Mouse (Mus musculus): ENCODE results near the gene Atp1a1.

The Atp1a1 gene

DNA sequence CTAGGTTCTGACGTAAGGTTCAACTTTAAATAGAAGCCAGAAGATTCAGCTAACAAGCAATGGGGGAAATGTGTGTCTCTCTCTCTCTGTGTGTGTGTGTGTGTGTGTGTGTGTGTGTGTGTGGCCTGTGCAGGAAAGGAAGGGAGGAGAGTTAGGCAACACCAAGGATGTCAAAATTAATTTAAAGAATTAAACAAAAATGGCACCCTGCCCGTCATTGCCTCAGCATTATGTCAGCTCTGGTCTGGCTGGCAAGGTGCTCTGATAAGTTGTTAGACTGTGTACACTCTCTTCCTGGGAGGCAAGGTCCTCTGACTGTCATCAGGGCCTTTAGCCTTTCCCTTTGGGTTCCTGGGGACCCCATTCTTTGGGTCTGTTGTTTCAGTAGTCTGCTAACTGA is 47.8 kb downstream of the Atp1a1 start:
- no peak for DNase-seq (ENCODE audit: low read depth, low spot score)

DNA sequence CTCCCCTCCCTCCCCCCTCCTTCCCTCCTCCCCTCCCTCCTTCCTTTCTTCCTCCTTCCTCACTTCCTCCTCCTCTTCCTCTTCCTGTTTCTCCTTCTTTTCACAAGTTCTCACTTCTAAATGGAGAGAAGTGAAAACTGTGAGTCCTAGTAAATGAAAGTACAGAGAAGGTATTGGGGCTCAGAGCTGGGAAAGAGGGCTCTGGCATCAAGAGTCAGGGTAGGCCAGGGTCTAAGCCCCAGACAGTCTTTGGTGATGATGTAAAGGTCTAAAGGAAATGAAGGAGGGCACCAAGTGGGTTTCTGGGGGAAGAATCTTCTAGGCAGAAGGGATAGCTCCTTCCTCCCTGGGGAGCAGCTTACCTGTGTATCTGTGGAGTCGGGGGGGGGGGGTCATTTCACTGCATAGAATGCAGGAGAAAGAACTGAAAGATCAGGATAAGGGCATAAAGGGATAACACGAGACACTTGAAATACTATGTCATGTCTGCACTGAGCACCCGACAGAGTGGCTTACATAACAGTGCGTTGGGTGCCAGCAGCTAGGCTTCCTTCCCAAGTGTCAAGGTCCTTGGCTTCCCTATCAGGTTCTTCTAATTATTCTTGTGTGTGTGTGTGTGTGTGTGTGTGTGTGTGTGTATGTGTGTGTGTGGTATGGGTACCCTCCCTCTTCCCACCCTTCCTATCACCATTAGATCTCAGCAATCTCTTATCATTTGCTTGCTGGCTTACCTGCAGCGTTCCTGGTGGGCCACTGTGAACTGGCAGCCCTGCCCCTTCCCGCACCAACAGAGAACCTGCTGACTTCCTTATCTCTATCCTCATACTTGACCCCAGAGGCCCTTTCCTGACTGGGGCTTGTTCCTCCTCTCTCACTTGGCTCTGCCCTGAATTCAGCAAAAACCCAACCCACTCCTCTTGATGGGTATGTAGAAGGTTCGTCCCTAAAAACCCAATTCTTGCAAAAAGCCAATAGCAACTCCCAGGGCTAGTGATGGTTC is 51.6 kb downstream of the Atp1a1 start:
- DNase-seq (ENCODE audit: low read depth, low spot score), result no peak

DNA sequence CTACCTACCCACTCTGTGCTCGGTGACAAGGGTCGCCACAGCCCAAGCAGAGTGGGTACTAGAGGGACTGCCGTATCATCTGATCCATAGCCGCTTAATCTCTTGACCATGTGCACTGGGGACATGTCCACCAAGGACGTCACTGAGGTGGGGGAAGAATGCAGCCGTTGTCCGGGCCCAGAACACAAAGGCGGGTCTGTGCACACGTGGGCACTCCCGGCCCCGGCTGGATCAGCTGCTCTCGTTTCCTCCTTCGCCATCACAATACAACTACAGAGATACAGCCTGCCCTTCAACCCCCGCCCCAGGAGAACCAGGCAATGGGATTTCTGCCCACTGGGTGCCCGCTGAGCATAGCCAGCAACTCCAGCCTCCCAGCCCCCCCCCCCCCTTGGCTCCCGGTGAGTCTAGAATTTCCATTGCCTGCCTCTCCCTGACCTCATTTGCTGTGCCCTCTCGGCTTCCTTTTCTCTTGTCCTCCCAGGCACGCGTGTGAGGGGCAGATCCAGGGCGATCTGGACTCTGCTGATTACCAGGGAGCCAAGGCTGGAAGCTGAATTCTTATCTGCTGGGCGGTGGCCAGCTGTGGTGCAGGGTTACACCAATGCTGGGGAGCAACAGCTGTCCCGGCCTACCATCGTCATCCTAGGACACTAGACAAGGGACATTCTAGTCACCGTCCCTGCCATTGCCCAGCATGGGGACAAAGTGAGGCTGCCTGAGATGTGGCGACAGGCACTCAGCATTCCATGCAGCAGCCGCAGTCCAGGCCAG is 52.8 kb downstream of the Atp1a1 start:
- peak; percentile 28 for DNase-seq (ENCODE audit: low read depth, low spot score)

DNA sequence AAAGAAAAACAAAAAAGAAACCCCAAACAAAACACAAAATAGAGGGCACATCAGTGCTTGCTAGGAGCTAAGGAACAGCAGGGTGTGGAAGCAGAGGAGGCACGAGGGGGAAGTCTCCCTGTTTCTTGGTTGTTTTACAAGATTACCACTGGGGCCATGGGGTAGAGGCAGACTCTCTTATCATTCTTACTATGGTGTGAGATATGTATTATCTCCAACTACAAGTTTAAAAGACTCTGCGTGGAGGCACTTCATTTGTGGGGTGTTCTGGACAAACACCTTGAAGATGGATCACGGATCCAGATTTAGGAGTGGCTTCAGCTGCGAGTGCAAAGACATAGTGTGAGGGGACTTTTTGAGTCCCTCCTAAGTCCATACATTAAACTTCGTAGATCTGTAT is 54.7 kb downstream of the Atp1a1 start:
- no peak for DNase-seq (ENCODE audit: low read depth, low spot score)

DNA sequence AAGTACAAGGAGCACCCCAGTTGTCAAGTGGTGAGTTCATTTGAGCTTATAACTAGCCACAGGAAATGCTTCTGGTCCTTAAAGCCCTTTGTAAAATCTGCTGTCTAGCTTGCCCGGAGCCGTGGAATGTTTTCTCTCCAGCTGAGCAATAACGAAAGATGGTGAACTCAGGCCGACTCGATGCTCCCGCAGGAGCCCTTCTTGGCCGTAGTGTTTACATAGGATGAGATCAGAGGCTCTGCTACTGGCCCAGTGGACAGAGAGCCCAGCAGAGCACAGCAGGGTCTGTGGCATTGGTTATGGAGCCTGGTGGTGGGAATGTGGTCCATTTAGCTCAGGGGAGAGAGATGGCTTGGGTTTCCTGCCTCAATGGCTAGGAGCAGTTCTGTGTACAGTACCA is 60.4 kb downstream of the Atp1a1 start:
- DNase-seq (ENCODE audit: low read depth, low spot score), result no peak

GRCm38 (mm10) chr3:101541571-101541970 is 62.9 kb downstream of the Atp1a1 start:
- DNase-seq (ENCODE audit: low read depth, low spot score), result no peak

DNA sequence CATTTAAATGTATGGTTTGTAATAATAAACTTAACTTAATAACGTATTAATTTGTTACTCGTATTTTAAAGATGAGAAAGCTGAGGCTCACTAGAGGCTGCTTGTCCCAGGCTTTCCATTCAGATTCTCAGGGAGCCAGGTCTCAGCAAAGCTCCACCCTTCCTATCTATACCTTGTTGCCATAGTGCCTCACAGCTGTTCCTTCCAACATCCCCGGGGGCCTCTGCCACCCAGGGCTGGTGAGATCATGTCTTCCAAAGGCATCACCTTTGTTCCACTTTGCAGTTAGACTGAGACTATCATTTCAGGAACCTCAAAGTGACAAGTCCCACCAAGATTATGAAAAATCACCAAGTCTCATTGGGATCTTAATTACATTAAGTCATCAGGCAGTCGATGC is 63.9 kb downstream of the Atp1a1 start:
- no peak for DNase-seq (ENCODE audit: low read depth, low spot score)

- DNase-seq (ENCODE audit: low read depth, low spot score), result no peak
Measured at GRCm38 (mm10) chr3:101536322-101536721, 68.2 kb downstream of the Atp1a1 start.

DNA sequence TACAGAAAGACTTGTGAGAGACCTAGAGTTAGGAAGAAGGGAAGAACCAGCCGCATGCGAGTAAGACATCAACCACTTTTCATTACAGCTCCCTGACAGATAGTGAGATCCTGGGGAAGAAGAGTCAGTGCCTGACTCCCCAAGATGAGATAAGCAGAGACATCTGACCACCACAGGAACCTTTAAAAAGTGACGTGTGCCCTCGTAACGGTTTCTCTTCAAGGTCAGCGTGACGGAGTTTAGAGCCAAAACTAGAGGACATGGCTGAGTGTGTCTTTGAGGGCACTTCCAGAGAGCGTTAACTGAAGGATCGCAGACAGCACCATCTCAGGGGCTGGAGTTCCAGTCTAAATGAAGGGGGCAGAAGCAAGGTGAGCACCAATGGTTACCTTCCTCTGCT is 70.2 kb downstream of the Atp1a1 start:
- no peak for DNase-seq (ENCODE audit: low read depth, low spot score)

DNA sequence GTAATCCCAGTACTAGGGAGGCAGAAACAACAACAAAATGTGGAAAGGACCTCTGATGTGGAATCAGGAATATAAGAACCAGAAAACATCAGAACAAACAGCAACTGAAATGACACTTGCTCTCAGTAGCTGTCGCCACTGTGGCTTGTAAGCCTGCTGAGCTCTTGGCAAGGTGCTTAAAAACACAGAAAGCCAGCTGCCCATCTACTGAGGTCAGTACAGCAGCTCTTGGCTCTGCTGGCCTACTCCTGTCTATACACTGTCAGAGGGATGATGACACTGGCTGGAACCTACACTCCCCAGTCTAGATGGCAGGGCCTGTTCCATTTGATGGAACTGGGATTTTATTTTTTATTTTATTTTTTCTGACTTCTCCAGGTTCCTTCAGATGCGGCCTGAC is 71.1 kb downstream of the Atp1a1 start:
- no peak for DNase-seq (ENCODE audit: low read depth, low spot score)

GRCm38 (mm10) chr3:101530928-101531327 is 73.6 kb downstream of the Atp1a1 start:
- DNase-seq (ENCODE audit: low read depth, low spot score), result no peak

GRCm38 (mm10) chr3:101528900-101529594 is 75.4 kb downstream of the Atp1a1 start:
- no peak for DNase-seq (ENCODE audit: low read depth, low spot score)

GRCm38 (mm10) chr3:101528157-101528899 is 76.2 kb downstream of the Atp1a1 start:
- no peak for DNase-seq (ENCODE audit: low read depth, low spot score)

GRCm38 (mm10) chr3:101526603-101527002 is 77.9 kb downstream of the Atp1a1 start:
- no peak for DNase-seq (ENCODE audit: low read depth, low spot score)
